Mouse (Mus musculus) layer of hippocampus, postnatal 36 days (tissue): ENCODE data around the gene Plxdc2. TPM values are rescaled to one million over a fixed set of nuclear protein-coding genes. Genes with fewer than 3 reads are reported as not detected.
A peak's percentile ranks its signal among the peaks of the same experiment; 100 is the strongest.

Source experiments
- DNase-seq, 2 experiments: peaks; one replicate each; pipeline ENCODE4 v3.0.0; 2022
- total RNA-seq, 2 experiments: library from RNA; stranded (reverse); gene quantifications; 2 replicates each; pipeline ENCODE4 v1.2.3; 2021

Plxdc2 gene
- 10 to 100 TPM; 24.7 to 26.7 TPM for total RNA-seq

DNA sequence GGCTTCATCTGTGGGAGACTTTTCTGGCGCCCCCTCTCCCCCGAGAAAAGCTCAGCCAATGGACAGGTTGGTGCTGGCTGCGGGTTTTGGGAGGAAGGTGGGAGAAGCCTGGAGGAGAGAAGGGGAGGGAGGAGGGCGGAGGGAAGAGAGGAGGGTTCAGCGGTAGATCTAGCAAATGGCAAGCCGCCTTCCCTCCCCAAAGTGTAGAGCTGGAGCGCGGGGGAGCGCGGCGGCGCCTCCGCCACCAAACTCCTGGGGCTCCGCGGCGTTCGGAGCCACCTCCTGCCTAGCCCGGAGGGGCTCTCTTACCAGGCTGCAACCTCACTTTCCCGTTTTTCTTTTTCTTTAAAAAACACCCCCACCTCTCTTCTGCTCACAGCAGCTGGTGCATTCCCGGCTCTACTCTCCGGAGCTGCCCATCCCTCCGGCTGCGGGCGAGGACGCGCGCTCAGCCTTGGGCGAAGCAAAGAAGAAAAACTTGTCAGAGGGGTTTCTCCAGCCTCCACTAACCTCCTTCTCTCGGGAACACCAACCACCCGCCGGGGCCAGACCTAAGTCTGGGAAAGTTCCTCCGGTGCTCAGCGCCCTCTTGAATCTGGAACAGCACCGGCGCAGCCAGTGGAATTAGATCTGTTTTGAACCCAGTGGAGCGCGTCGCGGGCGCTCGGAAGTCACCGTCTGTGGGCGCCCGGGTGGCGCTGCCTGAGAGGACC, at the start of gene Plxdc2:
Gene Plxdc2, plus strand, starts transcription at position 199 of the 713 bp plus-strand sequence.
- DNase-seq, result peak; percentile 83 to 87

DNA sequence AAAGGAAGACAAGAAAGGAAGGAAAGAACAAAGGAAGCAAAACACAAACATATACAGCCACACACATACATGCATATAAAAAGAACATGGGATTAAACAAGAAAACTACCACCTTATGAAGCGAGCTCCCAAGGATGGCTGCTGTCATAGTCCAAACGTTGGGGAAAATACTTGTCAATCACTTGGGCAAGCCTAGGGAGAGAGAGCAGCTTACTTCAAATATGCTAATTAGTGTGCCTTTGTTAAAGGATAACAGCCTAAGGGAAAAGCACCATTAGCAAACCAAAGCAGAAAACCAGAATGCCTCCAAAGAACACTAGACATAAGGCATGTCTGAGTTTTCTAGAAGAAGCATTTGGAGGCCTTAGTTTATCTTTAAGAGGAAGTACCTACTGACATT, 45.7 kb upstream of the Plxdc2 start:
- no peak for DNase-seq

DNA sequence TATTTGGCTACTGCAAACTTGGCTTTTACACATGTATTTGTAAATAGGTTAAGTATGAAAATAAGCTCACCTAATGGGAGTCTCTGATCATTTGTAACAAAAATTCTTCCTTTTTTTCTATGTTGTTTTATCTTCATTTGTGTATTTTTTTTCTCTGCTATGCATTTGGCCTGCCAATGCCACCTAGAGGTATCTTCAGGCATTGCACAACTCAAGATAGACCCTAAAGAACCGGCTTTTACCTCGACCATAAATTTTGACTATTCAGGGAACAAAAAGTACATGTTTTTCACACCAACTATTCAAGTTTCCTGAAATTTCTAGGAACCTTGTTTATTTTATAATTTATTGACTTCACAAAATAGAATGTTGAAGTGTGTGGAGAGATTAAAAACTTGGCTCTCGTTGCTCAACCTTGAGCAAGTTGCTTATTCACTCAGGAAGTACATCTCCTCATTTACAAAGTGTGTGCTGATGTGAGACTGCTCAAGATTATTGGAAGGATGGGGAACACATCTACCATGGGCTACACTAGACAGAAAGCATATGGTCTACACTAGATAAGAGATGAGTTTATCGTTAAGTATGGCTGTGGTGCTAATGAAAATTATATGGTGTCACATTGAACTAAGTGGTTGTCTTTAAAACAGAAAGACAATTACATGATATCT, 43.6 kb upstream of the Plxdc2 start:
- no peak for DNase-seq

DNA sequence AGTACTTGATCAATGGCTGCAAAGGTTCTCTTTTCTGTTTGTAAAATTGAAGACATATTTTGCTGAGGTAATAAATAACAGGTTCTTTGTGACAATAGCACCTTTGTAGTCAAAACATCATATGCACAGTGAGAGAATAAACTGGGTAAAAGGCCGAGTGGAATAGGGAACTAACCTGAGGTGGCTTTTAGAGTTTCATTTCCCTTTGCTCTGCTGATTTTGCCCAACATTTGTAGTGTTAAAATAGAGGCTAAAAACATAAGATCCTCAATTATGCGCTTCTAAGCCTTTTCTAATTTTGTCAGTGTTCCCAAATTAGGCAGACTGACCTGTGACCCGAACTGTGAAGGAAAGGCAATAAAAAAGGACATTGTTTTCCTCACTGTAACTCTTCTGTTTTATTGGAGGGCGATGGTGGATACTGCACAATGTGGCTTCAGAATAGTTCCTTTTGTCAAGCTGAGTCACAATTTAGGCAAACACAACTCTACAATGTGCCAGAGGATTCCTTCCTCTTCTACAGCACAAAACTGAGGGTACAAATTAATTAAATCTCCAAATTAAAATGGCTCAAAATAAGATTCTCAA, 20.8 kb upstream of the Plxdc2 start:
- DNase-seq, result no peak

DNA sequence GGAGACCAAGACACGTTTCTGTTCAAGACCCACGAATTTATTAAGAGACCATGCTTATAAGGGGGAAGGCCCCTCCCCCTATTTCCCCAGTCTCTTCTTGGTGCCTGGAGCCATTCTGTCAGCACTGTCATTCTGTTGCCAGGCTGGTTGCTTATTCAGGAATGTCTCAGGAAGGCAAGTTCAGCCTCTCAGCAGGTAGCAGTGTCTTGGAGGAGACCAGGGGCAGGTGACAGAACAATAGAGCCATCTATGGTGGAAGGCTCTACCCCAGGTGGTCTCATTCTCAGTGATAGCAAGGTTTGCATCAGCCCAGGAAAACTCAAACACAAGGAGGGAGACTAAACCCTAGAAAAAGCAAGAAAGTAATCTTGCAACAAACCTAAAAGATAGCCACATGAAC, 11.5 kb upstream of the Plxdc2 start:
- DNase-seq, result no peak

DNA sequence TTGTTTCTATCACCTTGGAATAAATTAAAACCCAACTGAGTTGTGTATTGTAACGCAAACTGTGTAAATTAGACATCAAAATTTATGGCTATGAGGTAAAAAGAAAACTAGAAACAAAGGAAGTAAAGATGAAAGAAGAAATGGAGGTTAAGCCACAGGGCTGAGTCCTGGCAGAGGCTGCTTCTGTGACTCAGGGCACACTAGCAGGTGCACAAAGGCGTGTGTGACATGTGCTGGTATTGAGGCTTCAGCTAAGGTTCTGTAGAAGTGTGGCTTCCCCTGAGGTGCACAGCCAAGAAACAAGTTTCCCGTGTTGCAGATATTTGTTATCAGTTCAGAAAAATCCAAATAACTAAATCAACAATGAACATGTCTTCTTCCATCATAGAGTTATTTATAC, 5.0 kb upstream of the Plxdc2 start:
- no peak for DNase-seq

DNA sequence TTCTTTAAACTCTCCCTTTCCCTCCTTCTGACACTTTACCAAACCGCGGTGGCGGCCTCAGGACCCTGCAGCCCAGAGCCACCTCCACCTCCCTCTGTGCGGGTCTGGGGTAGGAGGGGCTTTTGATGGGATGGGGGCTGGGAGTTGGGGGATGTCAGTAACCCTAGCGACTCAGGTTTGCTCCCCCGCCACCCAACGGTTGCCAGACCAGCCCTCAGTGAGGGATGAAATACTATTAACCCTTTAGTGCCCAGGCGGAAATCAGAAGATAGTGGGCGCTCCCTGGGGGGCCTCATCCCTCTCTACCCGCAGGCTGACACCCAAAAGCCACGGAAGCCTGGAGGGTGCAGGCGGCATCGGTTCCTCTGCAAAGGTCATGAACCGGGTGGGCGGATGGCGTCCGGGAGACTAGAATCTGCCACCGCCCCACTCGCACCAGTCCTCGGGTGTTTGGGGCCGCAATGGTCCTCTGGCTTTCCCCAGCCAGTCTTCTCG, 446 bp upstream of the Plxdc2 start:
- DNase-seq, result no peak

DNA sequence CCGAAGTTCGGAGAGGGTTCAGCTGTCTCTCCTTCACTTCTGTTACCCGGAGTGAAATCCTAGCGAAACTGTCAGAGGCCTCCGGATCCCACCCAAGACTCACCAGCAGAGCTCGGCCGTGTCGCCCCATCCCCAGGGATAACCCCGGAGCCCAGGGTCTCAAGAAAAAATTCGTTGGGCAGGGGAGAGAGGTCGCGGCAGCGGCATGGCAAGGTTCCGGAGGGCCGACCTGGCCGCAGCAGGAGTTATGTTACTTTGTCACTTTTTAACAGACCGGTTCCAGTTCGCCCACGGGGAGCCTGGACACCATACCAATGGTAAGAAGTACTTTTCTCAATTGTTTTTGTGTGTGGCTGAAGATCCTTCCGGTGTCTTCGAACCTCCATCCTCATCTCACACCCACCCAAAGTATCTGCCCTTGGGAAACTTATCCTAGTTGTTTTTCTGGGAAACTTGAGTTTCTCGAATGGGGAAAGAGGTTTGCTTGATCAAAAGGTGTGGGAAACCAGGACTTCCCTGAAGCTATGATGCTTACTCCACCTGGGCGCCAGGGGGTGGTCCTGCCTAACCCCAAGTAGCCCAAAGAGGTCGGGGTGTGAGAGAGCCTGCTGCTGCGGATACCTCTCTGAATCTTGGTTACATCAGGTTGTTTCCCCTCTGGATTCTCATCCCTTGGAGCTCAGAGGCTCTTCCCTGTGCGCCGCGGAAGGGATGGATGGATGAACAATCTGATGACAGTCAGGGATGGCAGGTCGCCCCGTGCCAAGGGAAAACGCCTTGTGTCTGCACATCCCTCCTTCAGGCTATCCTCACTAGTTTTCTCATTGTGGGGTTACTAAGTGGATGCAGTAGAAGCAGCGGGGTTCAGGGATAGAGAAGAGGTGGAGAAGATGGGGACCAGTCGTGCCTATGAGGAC, 1.1 kb downstream of the Plxdc2 start:
- peak in 1 of 2 experiments; percentile 25 for DNase-seq

DNA sequence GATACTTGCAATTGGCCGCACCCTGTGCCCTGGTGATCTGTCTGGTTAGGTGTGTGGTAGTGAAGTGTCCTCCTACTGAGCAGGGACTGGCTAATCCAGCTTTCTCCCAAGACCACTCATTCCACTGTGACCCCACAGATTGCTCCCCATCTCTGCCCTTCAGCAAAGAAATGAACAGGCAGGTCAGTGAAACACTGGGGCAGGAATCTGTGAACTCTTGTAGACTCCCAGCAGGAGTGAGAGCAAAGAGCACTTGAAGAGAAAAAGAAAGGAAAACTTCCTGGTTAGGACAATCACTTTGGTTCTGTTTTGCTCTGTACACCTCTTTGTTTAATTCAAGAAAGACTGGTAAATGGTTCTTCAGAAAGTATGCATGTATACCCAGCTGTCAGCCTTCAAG, 1.8 kb downstream of the Plxdc2 start:
- DNase-seq, result no peak

DNA sequence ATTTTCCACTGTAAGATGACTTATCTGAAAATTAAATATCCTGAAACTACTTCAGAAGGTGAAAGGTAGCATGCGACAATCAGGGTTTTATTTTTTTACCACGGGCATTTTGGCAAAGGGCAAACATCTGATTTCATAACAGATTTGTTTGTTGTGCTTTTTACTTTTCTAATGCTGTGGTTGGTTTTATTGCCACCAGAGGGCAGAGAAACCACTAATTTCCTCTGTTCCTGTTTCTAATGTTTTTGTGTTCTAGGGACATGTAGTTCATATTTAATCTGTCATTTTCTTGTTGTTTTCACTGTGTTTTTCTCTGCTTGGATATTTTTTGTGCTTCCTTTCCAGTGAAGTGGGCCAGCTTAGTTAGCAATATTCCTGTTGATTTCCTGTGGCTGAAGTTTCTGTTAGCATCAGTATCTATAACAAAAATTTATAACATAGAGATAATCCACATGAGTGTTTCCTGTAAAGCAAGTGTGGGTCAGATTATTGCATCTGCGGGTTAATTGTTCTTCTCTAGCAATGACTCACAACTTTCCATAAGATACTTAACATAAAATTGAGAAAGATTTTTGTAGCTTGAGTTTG, 3.3 kb downstream of the Plxdc2 start:
- no peak for DNase-seq

DNA sequence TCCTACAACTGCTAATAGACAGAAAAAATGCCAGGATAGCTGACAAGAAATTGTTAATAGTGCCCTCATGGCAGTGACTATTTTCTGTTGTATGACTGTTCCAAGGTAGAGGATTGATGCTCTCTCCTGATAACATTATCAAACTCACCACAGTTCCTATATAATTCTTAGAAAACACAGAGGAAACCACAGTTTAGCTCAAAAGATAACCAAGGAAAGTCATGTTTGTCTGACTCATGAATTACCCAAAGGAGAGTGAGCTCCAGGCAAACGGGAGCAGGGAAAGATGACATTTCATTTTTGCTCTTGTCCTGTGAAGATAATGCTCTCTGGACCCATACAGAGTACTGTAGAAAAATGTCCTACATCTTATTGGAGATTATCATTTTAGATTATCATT, 8.6 kb downstream of the Plxdc2 start:
- DNase-seq, result no peak

DNA sequence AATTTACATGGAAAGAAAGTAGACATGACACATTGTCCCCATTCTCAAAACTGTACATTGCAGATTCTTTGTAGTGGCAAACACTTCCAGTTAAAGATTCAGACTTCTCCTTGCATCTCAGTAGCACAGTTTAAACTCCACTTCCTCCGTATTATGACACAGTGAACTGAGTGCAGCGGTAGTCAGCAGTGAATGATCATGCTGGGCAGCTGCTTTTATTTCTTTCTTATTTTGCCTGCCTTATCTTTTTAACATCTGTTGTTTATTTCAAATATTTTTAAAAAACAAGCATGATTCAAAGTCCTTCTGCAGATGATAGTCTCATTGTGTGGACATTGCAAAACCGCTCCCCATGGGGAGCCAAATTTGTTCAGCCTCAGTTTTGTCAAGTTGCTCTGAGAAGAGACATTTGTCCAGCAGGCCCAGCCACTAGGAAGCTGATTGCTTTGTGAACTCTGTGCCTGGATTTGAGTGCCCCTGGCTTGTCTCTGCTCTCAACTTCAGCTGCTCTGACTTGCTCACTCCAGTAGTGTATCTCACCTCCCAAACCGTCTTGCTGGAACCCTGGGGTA, 9.8 kb downstream of the Plxdc2 start:
- no peak for DNase-seq

DNA sequence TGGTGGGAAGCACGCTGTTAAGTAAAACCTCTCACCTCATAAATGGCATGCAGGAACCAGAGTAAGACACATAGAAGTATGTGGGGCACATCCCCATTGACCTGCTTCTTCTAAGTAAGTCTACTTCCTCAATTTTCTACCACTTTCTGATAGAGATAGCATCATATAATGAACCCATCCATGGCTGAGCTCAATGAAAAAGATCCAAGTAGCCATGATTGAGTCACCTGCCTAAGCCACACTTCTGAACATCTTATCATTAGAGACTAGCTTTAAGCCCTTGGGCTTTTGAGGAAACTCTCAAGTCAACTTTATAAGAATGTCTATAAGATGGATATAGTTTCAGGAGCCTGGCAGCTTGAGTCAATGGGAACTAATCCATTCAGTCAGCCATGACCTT, 14.3 kb downstream of the Plxdc2 start:
- DNase-seq, result no peak

DNA sequence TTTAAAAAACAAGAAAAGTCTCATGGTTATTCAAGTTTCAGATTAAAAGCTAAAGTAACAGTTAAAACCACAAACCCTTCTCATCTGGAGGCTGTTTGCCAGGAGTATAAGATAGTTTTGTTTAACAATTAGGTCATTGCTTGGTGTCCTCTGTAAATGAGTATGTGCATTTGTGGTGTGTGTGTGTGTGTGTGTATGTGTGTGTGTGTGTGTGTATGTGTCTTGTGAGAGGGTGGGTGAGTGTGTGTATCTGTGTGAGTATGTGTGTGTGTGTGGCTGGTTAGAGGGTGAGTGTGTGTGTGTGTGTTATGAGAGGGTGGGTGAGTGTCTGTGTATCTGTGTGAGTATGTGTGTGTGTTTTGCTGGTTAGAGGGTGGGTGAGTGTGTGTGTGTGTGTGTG, 18.2 kb downstream of the Plxdc2 start:
- no peak for DNase-seq

DNA sequence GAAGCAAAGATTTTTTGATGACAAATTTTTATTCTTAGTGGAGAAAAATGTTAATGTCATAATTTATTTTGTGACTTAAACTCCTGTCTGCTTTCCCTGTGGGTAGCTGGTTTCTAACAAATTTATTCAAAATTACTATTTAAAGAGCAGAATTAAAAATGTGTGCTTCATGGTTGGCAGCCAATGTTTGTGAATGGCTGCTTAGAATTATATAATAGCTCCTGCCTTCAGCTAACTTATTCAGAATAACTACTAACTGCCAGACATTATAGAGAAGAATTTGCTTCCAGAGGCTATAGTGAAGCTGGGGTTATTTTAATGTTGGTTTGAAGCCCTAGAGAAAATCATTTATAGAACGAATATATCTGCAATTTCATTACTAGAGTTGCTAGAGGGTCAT, 30.1 kb downstream of the Plxdc2 start:
- DNase-seq, result no peak

DNA sequence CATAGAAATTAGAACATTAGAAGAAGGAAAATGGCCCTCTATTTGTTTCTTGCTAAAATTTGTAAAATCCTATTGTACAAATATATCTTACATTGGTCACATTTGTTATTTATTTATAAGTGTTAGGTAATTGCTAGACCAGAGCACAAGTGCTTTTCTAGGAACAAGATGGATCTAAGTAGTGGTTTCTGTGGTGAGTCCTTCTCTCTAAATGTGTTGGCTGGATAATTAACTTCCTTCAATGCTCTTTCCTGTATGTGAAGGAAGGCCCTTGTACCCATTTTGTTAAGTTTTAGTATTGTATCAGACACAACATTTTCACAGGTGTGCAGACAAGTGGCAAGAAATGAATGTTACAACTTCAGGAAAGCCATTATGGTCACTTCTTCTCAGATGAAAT, 30.6 kb downstream of the Plxdc2 start:
- no peak for DNase-seq

DNA sequence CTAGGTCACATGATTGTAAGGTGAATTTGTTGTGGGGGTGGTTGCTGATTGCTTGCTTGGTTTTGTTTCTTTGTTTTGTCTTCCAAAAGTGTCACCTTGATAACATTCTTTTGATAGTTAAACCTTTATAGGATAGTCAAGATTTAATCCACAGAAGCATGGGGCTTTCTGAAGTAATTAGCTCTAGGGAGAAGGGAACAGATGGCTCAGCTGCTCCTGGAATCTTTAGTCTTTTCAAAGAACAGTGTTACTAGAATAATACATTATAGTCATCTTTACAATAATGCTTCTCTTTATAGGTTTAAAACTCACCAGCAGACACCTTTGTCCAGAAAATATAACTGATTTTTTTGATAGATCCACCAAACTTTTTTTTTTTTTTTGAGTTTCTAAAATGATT, 31.7 kb downstream of the Plxdc2 start:
- no peak for DNase-seq

DNA sequence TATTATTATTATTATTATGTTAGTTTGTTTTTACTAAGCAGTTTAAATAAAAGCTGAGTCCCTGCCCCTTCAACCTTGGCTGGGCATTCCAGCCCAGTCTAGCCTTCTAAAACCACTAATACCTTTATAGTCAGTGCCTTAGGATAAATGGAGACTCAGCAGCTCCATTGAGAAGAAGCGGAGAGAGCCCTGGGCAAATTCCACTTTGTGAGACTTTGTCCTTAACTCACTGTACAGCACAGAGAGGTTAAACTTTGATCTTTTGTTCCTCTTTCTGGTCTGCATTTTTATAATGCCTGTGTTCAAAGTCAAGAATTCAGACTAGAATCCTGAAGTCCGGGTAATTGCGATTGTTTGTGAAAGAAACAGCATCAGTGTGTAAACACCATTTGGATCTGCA, 41.4 kb downstream of the Plxdc2 start:
- no peak for DNase-seq

DNA sequence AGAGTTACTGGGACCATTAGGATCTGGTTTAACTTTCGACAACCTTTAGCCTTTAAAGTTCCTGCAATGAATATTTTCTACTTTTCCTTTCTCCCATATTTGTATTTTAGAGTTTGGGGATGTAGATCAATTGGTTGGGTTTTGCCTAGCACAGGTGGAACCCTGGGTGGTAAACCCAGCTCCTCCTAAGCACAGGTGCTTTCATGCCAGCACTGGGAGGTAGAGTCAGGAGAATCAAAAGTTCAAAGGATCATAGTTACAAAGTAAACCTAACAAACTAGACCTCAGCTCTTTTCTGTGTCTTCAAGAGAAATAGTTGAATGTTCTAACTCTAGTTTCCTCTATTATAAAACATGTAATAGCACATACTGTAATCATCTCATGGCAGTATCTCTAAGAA, 41.9 kb downstream of the Plxdc2 start:
- DNase-seq, result no peak

DNA sequence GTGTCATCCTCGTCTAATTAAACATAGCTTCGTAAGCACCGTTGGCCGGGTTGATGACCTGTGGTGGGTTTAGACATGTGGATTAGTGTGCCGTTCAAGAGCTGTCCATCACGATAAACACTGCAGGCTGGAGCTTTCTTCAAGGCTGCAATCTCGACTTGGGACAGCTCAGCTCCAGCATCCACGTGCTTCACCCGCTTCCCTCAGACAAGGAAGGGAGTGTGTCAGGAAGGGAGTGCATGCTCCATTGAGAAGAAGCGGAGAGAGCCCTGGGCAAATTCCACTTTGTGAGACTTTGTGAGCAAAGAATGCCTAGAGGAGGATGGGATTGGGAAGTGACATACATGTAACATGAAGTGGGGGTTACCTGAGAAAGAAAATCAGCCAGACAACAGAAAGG, 42.8 kb downstream of the Plxdc2 start:
- no peak for DNase-seq

DNA sequence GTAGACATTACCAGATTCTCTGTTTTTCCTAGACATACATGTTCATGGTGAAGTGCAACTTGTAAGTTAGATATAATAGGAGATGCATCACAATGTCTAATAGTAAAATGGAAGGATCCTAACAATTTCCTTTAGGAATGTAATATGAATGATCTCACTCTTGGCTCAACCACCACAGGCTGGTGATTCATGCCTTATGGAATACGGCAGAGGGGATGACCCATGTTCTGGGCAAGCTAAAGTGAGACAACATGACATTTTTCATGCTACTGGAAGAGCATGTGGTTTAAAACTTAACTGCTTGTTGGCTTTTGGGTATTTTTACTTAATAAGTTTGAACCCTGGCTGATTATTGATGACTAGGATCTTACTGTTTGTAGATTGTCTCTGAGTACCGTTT, 50.4 kb downstream of the Plxdc2 start:
- no peak for DNase-seq
